Mouse (Mus musculus) midbrain, embryonic 16.5 days (tissue): ENCODE results near the gene Uhrf1. TPM values are rescaled to one million over a fixed set of nuclear protein-coding genes. Genes with fewer than 3 reads are reported as not detected.

Experiments used
- ATAC-seq: fragments of 200-750 bp; cut with Nextera tagmentation; 2 replicates; pipeline ENCODE4 v1.8.0; 2017; ENCODE audit warnings: moderate TSS enrichment
- H3K27ac ChIP-seq: fragments of 300-500 bp; sonication (generic); 2 replicates; pipeline ENCODE4 v1.5.1; 2014; ENCODE audit warnings: mild to moderate bottlenecking, low read length, mixed read lengths
- H3K27me3 ChIP-seq: fragments of 300-500 bp; sonication (generic); 2 replicates; pipeline ENCODE4 v1.6.1; 2014; ENCODE audit warnings: low read depth, low read length, mixed read lengths; ENCODE audit not compliant: control insufficient read depth, insufficient read depth
- H3K36me3 ChIP-seq: fragments of 300-500 bp; sonication (generic); 2 replicates; pipeline ENCODE4 v1.6.1; 2014; ENCODE audit warnings: mild to moderate bottlenecking, low read length, moderate library complexity, mixed read lengths; ENCODE audit not compliant: control insufficient read depth, insufficient read depth
- H3K4me1 ChIP-seq: fragments of 300-500 bp; sonication (generic); 2 replicates; pipeline ENCODE4 v1.6.1; 2014; ENCODE audit warnings: mild to moderate bottlenecking, low read length, mixed read lengths; ENCODE audit not compliant: control insufficient read depth, insufficient read depth
- H3K4me2 ChIP-seq: fragments of 300-500 bp; sonication (generic); 2 replicates; pipeline ENCODE4 v1.6.1; 2014; ENCODE audit warnings: mild to moderate bottlenecking, low read length, mixed read lengths
- H3K4me3 ChIP-seq: fragments of 300-500 bp; sonication (generic); 2 replicates; pipeline ENCODE4 v1.5.1; 2014; ENCODE audit warnings: low read depth, mild to moderate bottlenecking, low read length, moderate library complexity, mixed read lengths
- H3K9ac ChIP-seq: fragments of 300-500 bp; sonication (generic); 2 replicates; pipeline ENCODE4 v1.6.1; 2014; ENCODE audit warnings: low read depth, low read length, mixed read lengths
- H3K9me3 ChIP-seq: fragments of 300-500 bp; sonication (generic); replicated peaks from 2 replicates; pipeline ENCODE4 v1.6.1; 2014; ENCODE audit warnings: mild to moderate bottlenecking, low read length, mixed read lengths; ENCODE audit not compliant: control insufficient read depth, poor library complexity, severe bottlenecking
- WGBS: fragments of 180-500 bp; shearing (Covaris S2); extraction: QIAGEN DNeasy Blood & Tissue Kit; methylation state at CpG from one replicate; pipeline ENCODE4 v1.1.7; 2014; 5-methylcytosine and 5-hydroxymethylcytosine counted together
- polyA plus RNA-seq: library from polyadenylated mRNA; unstranded; fragments of >200 nt; fragmentation: Nextera tagmentation; extraction: Ambion mirVana; gene quantifications from 2 replicates; pipeline ENCODE4 v1.2.1, GENCODE M21; 2015

Gene Uhrf1
- polyA plus RNA-seq, 1 experiment from 2014 or later: 11.6 TPM

DNA sequence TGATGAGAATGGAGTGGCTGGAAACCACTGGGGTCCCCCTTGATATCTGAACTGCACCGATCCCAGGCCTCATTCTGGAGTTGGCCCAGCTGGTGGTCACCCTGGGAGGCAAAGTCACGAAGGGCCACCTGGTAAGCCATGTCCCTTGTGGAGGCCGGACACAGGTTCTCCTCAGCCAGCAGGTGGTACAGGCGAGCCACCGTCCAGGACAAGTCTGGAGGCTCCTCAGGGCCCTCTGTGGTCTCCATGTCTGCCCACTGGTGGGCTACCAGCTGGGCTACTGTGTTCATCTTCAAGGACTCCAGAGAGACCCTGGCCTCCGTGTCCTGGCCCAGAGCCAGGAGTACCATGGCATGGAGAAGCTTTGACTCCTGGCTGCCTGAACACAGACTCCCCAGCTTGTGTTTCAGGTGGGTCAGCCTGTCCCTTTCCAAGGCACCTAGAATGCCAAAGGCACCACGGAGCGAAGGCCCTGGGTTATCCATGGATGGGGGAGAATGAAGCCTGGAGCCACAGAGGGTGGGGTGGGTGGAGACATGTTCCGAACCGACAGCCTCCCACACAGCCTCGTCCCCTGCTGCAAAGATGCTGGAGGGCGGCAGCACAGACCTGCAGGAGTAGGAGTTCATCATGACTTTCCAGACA lies 31.4 kb upstream of the Uhrf1 start:
- no peak overlapping the region for H3K9ac ChIP-seq
- H3K4me3 ChIP-seq: no peak overlapping the region
- no peak overlapping the region for H3K4me2 ChIP-seq
- 88% methylated on average over 12 of the region's 12 CpGs for WGBS
- no peaks in the 10 kb centered on the region for H3K27me3 ChIP-seq
- H3K27ac ChIP-seq: no peak overlapping the region
- no peaks in the 10 kb centered on the region for H3K36me3 ChIP-seq
- H3K9me3 ChIP-seq: no peaks in the 10 kb centered on the region
- H3K4me1 ChIP-seq: peaks cover 16% of the 10 kb centered on the region
- no peak for ATAC-seq

DNA sequence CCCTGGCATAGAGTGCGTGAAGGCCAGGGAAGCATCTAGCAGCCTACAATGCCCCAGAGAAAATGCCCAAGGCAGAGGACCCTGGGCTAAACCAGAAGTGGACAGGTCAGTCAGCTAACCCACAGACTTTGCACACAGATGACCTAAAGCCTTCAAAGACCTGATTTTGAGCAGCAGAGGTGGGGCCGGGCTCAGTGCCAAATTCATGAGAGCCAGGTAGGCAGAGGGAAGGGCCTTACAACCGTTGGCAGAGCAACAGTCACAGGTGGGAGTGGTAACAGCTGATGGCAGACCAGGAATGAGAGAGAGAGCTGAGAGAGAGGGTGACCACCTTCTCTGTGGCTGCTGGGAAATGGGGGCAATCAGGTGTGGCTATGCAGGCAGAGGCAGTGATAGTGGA lies 30.5 kb upstream of the Uhrf1 start:
- peaks cover 17% of the 10 kb centered on the region for H3K4me1 ChIP-seq
- no peak overlapping the region for H3K4me3 ChIP-seq
- H3K4me2 ChIP-seq: no peak overlapping the region
- no peak for ATAC-seq
- no peaks in the 10 kb centered on the region for H3K27me3 ChIP-seq
- H3K9ac ChIP-seq: no peak overlapping the region
- no peaks in the 10 kb centered on the region for H3K9me3 ChIP-seq
- no peaks in the 10 kb centered on the region for H3K36me3 ChIP-seq
- 73% methylated on average over 3 of the region's 3 CpGs for WGBS
- no peak overlapping the region for H3K27ac ChIP-seq

DNA sequence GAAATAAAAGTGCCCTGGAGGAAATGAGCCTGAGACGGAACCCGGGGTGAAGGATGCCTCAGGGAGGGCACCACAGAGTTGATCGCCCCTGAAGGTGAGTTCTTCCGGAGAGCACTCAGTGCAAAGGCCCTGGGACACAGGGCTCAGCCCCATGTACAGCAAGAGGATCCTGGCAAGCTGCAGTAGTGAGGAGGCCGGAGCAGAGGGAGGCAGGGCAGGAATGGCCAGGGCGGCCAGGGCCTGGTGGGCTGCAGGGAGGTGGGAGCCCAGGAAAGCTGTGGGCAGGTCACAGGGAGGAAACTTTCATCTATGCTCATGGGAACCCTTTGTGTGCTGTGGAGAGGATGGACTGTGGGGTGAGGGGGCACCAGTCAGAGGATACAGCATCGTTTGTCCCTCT lies 29.6 kb upstream of the Uhrf1 start:
- H3K4me3 ChIP-seq: no peak overlapping the region
- H3K27me3 ChIP-seq: no peaks in the 10 kb centered on the region
- H3K27ac ChIP-seq: no peak overlapping the region
- no peak overlapping the region for H3K9ac ChIP-seq
- no peak overlapping the region for H3K4me2 ChIP-seq
- H3K36me3 ChIP-seq: no peaks in the 10 kb centered on the region
- H3K9me3 ChIP-seq: no peaks in the 10 kb centered on the region
- H3K4me1 ChIP-seq: peaks cover 13% of the 10 kb centered on the region
- no peak for ATAC-seq
- WGBS: 88% methylated on average over 7 of the region's 7 CpGs

GRCm38 (mm10) chr17:56273986-56274385 lies 29.1 kb upstream of the Uhrf1 start:
- Histone ChIP-seq H3K27me3 (no peaks in the 10 kb centered on the region), H3K9me3 (no peaks in the 10 kb centered on the region), H3K27ac (no peak overlapping the region), H3K4me1 (peaks cover 13% of the 10 kb centered on the region), H3K9ac (no peak overlapping the region), H3K4me2 (no peak overlapping the region), H3K36me3 (no peaks in the 10 kb centered on the region), H3K4me3 (no peak overlapping the region)
- 89% methylated on average over 5 of the region's 5 CpGs for WGBS
- no peak for ATAC-seq

DNA sequence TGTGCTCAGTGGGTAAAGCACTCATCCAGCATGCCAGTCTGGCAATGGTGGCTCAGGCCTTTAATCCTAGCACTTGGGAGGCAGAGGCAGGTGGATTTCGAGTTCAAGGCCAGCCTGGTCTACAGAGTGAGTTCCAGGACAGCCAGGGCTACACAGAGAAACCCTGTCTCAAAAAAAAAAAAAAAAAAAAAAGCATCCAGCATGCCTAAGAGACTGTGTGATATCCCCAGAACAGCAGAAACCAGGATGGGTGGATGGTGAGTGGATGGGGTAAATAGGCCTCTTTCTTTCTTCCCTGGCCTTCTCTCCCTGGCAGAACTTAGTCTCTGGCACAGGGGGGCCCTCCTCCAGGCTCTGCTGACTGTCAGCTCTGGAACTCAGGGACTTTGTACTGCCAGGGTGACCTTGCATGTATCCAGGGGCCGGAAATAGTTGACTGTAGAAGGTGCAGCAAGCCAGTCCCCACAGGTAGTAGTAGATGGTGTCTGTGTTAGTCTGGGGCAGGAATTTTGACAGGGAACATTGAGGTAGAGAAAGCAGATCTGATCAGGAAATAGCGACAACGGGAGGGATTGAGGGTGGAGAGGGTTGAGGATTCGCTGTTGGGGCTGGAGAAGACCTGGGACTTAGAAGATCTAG lies 27.2 kb upstream of the Uhrf1 start:
- Histone ChIP-seq H3K4me2 (peak overlapping the region; percentile 88), H3K9me3 (no peaks in the 10 kb centered on the region), H3K27me3 (no peaks in the 10 kb centered on the region), H3K27ac (no peak overlapping the region; the same call in 1 of the 2 replicates), H3K4me1 (peaks cover 9% of the 10 kb centered on the region), H3K9ac (peak overlapping the region; percentile 68), H3K36me3 (no peaks in the 10 kb centered on the region), H3K4me3 (peak overlapping the region; percentile 45)
- peak; percentile 2; the same call in 1 of the 2 replicates for ATAC-seq
- WGBS: 34% methylated on average over 5 of the region's 5 CpGs

DNA sequence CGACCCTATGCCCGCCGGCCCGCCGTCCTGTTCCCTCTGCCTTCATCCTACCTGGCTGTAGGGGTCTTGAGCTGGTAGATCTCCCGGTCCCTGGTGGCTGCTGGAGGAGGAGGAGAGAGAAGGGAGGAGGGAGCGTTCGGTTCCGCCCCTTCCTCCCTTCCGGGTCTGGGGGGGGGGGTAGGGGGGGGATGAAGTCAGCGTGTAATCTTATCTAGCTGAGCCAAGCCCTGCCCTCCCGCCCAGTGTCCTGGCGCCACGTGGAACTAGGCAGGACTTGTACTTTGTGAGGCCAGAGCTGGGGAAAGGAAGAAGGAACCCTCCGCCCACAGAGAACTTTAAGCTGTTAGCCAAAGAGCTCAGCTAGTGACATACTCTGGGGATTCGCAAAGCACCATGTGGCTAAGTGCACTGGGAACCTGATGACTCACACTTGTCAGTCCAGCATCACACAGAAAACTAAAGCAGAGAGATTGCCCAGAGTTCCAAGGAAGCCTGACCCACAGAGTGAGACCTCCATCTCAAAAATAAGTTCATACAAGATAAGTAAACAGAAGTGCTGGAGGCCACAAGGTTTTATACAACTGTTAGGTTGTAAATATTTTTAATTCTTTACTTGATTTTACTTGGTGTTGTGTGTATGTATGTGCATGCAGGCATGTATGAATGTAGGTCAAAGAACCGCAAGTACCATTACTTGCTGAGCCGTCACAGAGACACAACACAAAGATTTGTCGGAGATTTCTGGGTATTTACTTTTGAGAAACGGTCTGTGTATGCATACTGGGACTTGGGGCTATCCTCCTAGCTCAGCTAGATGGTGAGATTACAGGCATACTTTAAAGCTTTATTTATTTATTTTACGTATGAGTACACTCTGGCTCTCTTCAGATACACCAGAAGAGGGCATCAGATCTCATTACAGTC lies 26.2 kb upstream of the Uhrf1 start, which contains the start of gene Ticam1:
Gene Ticam1, minus strand, starts transcription at position 144 of the 924 bp plus-strand sequence.
- Histone ChIP-seq H3K4me2 (peak within 1 kb of the TSS; percentile 88), H3K27ac (peak within 1 kb of the TSS; percentile 28; the same call in 1 of the 2 replicates), H3K4me3 (peak within 1 kb of the TSS; percentile 45), H3K9me3 (no peaks in the 10 kb centered on the region), H3K27me3 (no peaks in the 10 kb centered on the region), H3K9ac (peak within 1 kb of the TSS; percentile 68), H3K36me3 (no peaks in the 10 kb centered on the region), H3K4me1 (peaks cover 9% of the 10 kb centered on the region)
- WGBS: 8% methylated on average over 19 of the region's 21 CpGs
- peak; percentile 71 for ATAC-seq

GRCm38 (mm10) chr17:56277567-56277893 lies 25.6 kb upstream of the Uhrf1 start:
- WGBS: 45% methylated on average over 2 of the region's 2 CpGs
- H3K27ac ChIP-seq: no peak overlapping the region
- no peaks in the 10 kb centered on the region for H3K36me3 ChIP-seq
- H3K27me3 ChIP-seq: no peaks in the 10 kb centered on the region
- no peak overlapping the region for H3K4me3 ChIP-seq
- H3K9ac ChIP-seq: no peak overlapping the region
- ATAC-seq: no peak
- H3K4me1 ChIP-seq: peaks cover 9% of the 10 kb centered on the region
- no peak overlapping the region for H3K4me2 ChIP-seq
- no peaks in the 10 kb centered on the region for H3K9me3 ChIP-seq

GRCm38 (mm10) chr17:56278340-56278739 lies 24.8 kb upstream of the Uhrf1 start:
- Histone ChIP-seq H3K4me2 (no peak overlapping the region), H3K9ac (no peak overlapping the region), H3K27me3 (no peaks in the 10 kb centered on the region), H3K36me3 (no peaks in the 10 kb centered on the region), H3K9me3 (no peaks in the 10 kb centered on the region), H3K4me1 (peaks cover 9% of the 10 kb centered on the region), H3K27ac (no peak overlapping the region), H3K4me3 (no peak overlapping the region)
- ATAC-seq: no peak
- whole genome bisulfite sequencing: 92% methylated on average over 5 of the region's 5 CpGs
